Mouse (Mus musculus) heart, embryonic 15.5 days (tissue): ENCODE data around the gene Parp14. TPM values are rescaled to one million over a fixed set of nuclear protein-coding genes. Genes with fewer than 3 reads are reported as not detected.

Experiments used
- ATAC-seq: fragments of 200-750 bp; cut with Nextera tagmentation; replicated peaks from 2 replicates; pipeline ENCODE4 v1.8.0; 2017; ENCODE audit warnings: low read depth, moderate TSS enrichment; ENCODE audit not compliant: insufficient number of reproducible peaks, insufficient read depth, low FRiP score
- H3K27ac ChIP-seq: fragments of 300-500 bp; sonication (generic); 2 replicates; pipeline ENCODE4 v1.5.1; 2015; ENCODE audit warnings: mild to moderate bottlenecking, inconsistent platforms
- H3K27me3 ChIP-seq: fragments of 300-500 bp; sonication (generic); 2 replicates; pipeline ENCODE4 v1.6.1; 2015; ENCODE audit warnings: inconsistent platforms
- H3K36me3 ChIP-seq: fragments of 300-500 bp; sonication (generic); 2 replicates; pipeline ENCODE4 v1.6.1; 2015; ENCODE audit warnings: mild to moderate bottlenecking, inconsistent platforms
- H3K4me1 ChIP-seq: fragments of 300-500 bp; sonication (generic); replicated peaks from 2 replicates; pipeline ENCODE4 v1.6.1; 2015; ENCODE audit warnings: inconsistent platforms
- H3K4me2 ChIP-seq: fragments of 300-500 bp; sonication (generic); 2 replicates; pipeline ENCODE4 v1.6.1; 2015; ENCODE audit warnings: inconsistent platforms, mild to moderate bottlenecking, moderate library complexity
- H3K4me3 ChIP-seq: fragments of 300-500 bp; sonication (generic); 2 replicates; pipeline ENCODE4 v1.5.1; 2015; ENCODE audit warnings: mild to moderate bottlenecking, inconsistent platforms
- H3K9ac ChIP-seq: fragments of 300-500 bp; sonication (generic); 2 replicates; pipeline ENCODE4 v1.6.1; 2015; ENCODE audit warnings: mild to moderate bottlenecking, inconsistent platforms
- H3K9me3 ChIP-seq: fragments of 300-500 bp; sonication (generic); replicated peaks from 2 replicates; pipeline ENCODE4 v1.6.1; 2016; ENCODE audit warnings: inconsistent platforms
- WGBS: fragments of 180-500 bp; shearing (Covaris S2); methylation state at CpG from one replicate; pipeline ENCODE4 v1.1.7; 2015; ENCODE audit warnings: mixed read lengths; 5-methylcytosine and 5-hydroxymethylcytosine counted together
- polyA plus RNA-seq: library from polyadenylated mRNA; unstranded; fragments of >200 nt; fragmentation: Nextera tagmentation; extraction: Ambion mirVana; gene quantifications from 2 replicates; pipeline ENCODE4 v1.2.1, GENCODE M21; 2015

Gene Parp14
- polyA plus RNA-seq, 1 experiment from 2014 or later, result 1.1 TPM

GRCm38 (mm10) chr16:35784134-35784725 lies 87.1 kb downstream of the Parp14 start:
- H3K4me2 ChIP-seq, result no peak overlapping the region
- no peak overlapping the region for H3K9ac ChIP-seq
- no peak overlapping the region for H3K4me3 ChIP-seq
- 57% methylated on average over 7 of the region's 7 CpGs for WGBS
- peaks cover 25% of the 10 kb centered on the region for H3K4me1 ChIP-seq
- H3K9me3 ChIP-seq, result no peaks in the 10 kb centered on the region
- H3K27ac ChIP-seq, result no peak overlapping the region
- H3K27me3 ChIP-seq, result no peaks in the 10 kb centered on the region
- ATAC-seq, result no peak
- H3K36me3 ChIP-seq, result no peaks in the 10 kb centered on the region

DNA sequence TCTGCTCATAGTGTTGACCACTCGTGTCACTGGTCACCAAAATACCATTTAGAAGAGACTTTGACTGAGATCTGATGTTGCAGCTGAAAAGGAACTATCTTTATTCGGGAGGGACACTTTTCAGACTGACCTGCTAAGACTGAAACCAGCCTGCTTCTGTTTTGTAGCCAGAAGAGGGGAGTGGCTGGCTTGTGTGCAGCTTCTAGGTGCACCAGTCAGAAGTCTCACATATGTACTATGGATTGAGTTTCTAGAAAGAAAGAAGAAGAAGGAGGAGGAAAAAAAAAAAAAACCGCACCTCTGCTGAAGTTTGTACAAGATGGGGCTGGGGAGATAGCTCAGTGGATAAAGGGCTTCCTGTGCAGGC lies 88.2 kb downstream of the Parp14 start:
- no peaks in the 10 kb centered on the region for H3K9me3 ChIP-seq
- H3K9ac ChIP-seq, result no peak overlapping the region
- H3K4me3 ChIP-seq, result no peak overlapping the region
- WGBS, result 79% methylated on average over 3 of the region's 3 CpGs
- peaks cover 18% of the 10 kb centered on the region for H3K4me1 ChIP-seq
- ATAC-seq, result no peak
- no peaks in the 10 kb centered on the region for H3K27me3 ChIP-seq
- H3K4me2 ChIP-seq, result no peak overlapping the region
- no peaks in the 10 kb centered on the region for H3K36me3 ChIP-seq
- H3K27ac ChIP-seq, result no peak overlapping the region

Other genes starting within 250 kb of the Parp14 start
- gene Dirc2, start 102.2 kb downstream of the Parp14 start, polyA plus RNA-seq, result 11.2 and 12.8 TPM in 2 replicates
- 6.9 and 7.3 TPM in 2 replicates for gene Hspbap1, start 101.2 kb downstream of the Parp14 start, polyA plus RNA-seq
- 8.4 and 11.1 TPM in 2 replicates for gene Parp9, start 66.9 kb upstream of the Parp14 start, polyA plus RNA-seq
- gene Dtx3l, start 67.6 kb upstream of the Parp14 start, polyA plus RNA-seq, result 5.5 and 8.0 TPM in 2 replicates
- gene Kpna1, start 107.2 kb upstream of the Parp14 start, polyA plus RNA-seq, result 38.0 and 39.1 TPM in 2 replicates
- 6.0 and 6.8 TPM in 2 replicates for gene Wdr5b, start 169.6 kb upstream of the Parp14 start, polyA plus RNA-seq
- 733 and 988 TPM in 2 replicates for gene Fam162a, start 200.1 kb upstream of the Parp14 start, polyA plus RNA-seq
- 64.5 and 90.8 TPM in 2 replicates for gene Ccdc58, start 200.1 kb upstream of the Parp14 start, polyA plus RNA-seq